18 mouse cellular contexts compared by ENCODE assay signal in genomic region chr9:17079674-17080073, GRCm38 (mm10).
"Had no signal": no experiment of that assay in that cellular context is flagged by ENCODE, and none has a peak within 500 bp of the region (broad histone marks: within the 10 kb centered on the region; RNA-seq: fewer than 3 reads in every experiment).

No protein-coding gene starts in this region.

- ATAC-seq: liver, embryonic 12.5 days had no signal

- H3K27ac ChIP-seq: liver, embryonic 12.5 days; liver, embryonic 14.5 days; neural tube, embryonic 13.5 days; neural tube, embryonic 15.5 days; stomach, embryonic 15.5 days; stomach, postnatal 0 days had no signal

- H3K27me3 ChIP-seq: liver, embryonic 12.5 days; neural tube, embryonic 13.5 days; neural tube, embryonic 15.5 days; stomach, embryonic 15.5 days had no signal

- DNase-seq: lung, adult 18-20 months; lung, embryonic 14.5 days; lung, postnatal 10 days; lung, postnatal 4 days; retina, postnatal 1 day; right cerebral cortex, adult 18-20 months; right cerebral cortex, postnatal 25 days; right cerebral cortex, postnatal 4 days; spleen, adult 18-20 months; thymus, adult 2 months; thymus, postnatal 25 days had no signal

- H3K9ac ChIP-seq: liver, embryonic 12.5 days; liver, embryonic 14.5 days; lung, embryonic 14.5 days; neural tube, embryonic 13.5 days; neural tube, embryonic 15.5 days; stomach, embryonic 15.5 days had no signal

- H3K9me3 ChIP-seq: liver, embryonic 12.5 days; neural tube, embryonic 13.5 days; neural tube, embryonic 15.5 days; stomach, embryonic 15.5 days had no signal

- H3K36me3 ChIP-seq: liver, embryonic 12.5 days; neural tube, embryonic 13.5 days; neural tube, embryonic 15.5 days; stomach, embryonic 15.5 days had no signal

- H3K4me2 ChIP-seq: liver, embryonic 12.5 days; lung, embryonic 14.5 days; neural tube, embryonic 13.5 days; neural tube, embryonic 15.5 days; stomach, embryonic 15.5 days had no signal

- H3K4me1 ChIP-seq: liver, embryonic 12.5 days; neural tube, embryonic 13.5 days; neural tube, embryonic 15.5 days; stomach, embryonic 15.5 days had no signal

- H3K4me3 ChIP-seq: liver, embryonic 12.5 days; myocyte; neural tube, embryonic 13.5 days; neural tube, embryonic 15.5 days; stomach, embryonic 15.5 days had no signal
